In genomic region chr9:64172145-64172815, GRCm38 (mm10) we compare ENCODE assay signal across 7 mouse cellular contexts. TPM values are rescaled to one million over a fixed set of nuclear protein-coding genes. Genes with fewer than 3 reads are reported as not detected.
DNase-seq lines count a peak whose midpoint lies in the region; ATAC-seq lines count a peak whose summit lies in the region.

No protein-coding gene starts in this region.

- no peaks in the 10 kb centered on the region for H3K27me3 ChIP-seq in megakaryocyte, embryonic 14.5 days (replicated peaks)
- no peaks in the 10 kb centered on the region for H3K27me3 ChIP-seq in erythroblast, embryonic 14.5 days (ENCODE audit: control insufficient read depth)
- H3K27me3 ChIP-seq in limb, embryonic 15.5 days: no peaks in the 10 kb centered on the region
- no peaks in the 10 kb centered on the region for H3K27me3 ChIP-seq in stomach, embryonic 16.5 days (ENCODE audit: control insufficient read depth, insufficient read depth, low read length)

- H3K9ac ChIP-seq in limb, embryonic 15.5 days: peak overlapping the region; percentile 70
- H3K9ac ChIP-seq in stomach, embryonic 16.5 days (ENCODE audit: low read length): peak overlapping the region; percentile 73

- DNase-seq in cerebellum, postnatal 36 days: no peak
- no peak for DNase-seq in adrenal gland, postnatal 25 days

- H3K4me3 ChIP-seq in megakaryocyte, embryonic 14.5 days (replicated peaks): peak overlapping the region; percentile 97
- peak overlapping the region; percentile 68 for H3K4me3 ChIP-seq in erythroblast, embryonic 14.5 days (replicated peaks)
- H3K4me3 ChIP-seq in limb, embryonic 15.5 days: peak overlapping the region; percentile 93
- peak overlapping the region; percentile 99 for H3K4me3 ChIP-seq in stomach, embryonic 16.5 days (replicated peaks; ENCODE audit: low read length)

- peaks cover 33% of the 10 kb centered on the region for H3K36me3 ChIP-seq in megakaryocyte, embryonic 14.5 days (replicated peaks; ENCODE audit: low read length)
- peaks cover 62% of the 10 kb centered on the region for H3K36me3 ChIP-seq in erythroblast, embryonic 14.5 days (ENCODE audit: control insufficient read depth)
- peaks cover 33% of the 10 kb centered on the region for H3K36me3 ChIP-seq in limb, embryonic 15.5 days
- peaks cover 21% of the 10 kb centered on the region for H3K36me3 ChIP-seq in stomach, embryonic 16.5 days (ENCODE audit: control insufficient read depth, insufficient read depth, low read length)

- ATAC-seq in megakaryocyte, adult 5-6 weeks (ENCODE audit: poor library complexity, severe bottlenecking): no peak
- ATAC-seq in limb, embryonic 15.5 days (ENCODE audit: insufficient number of reproducible peaks, low FRiP score, low TSS enrichment, low read depth): no peak; the same call in 1 of the 2 replicates
- peak; percentile 48; the same call in 1 of the 2 replicates for ATAC-seq in stomach, embryonic 16.5 days (ENCODE audit: insufficient read depth, low FRiP score)

- WGBS in limb, embryonic 15.5 days: 2% methylated on average over 18 of the region's 18 CpGs
- 2% methylated on average over 18 of the region's 18 CpGs for WGBS in stomach, embryonic 16.5 days

- H3K4me2 ChIP-seq in limb, embryonic 15.5 days: peak overlapping the region; percentile 79
- H3K4me2 ChIP-seq in stomach, embryonic 16.5 days (ENCODE audit: low read depth, low read length): peak overlapping the region; percentile 68

- no peaks in the 10 kb centered on the region for H3K9me3 ChIP-seq in megakaryocyte, embryonic 14.5 days
- H3K9me3 ChIP-seq in erythroblast, embryonic 14.5 days (ENCODE audit: control insufficient read depth, low read length): no peaks in the 10 kb centered on the region
- H3K9me3 ChIP-seq in limb, embryonic 15.5 days: no peaks in the 10 kb centered on the region
- H3K9me3 ChIP-seq in stomach, embryonic 16.5 days (replicated peaks; ENCODE audit: control insufficient read depth, low read length): no peaks in the 10 kb centered on the region

- peak overlapping the region; percentile 98 for H3K27ac ChIP-seq in limb, embryonic 15.5 days
- H3K27ac ChIP-seq in stomach, embryonic 16.5 days (ENCODE audit: low read length): peak overlapping the region; percentile 97

- peaks cover 52% of the 10 kb centered on the region for H3K4me1 ChIP-seq in megakaryocyte, embryonic 14.5 days
- peaks cover 43% of the 10 kb centered on the region for H3K4me1 ChIP-seq in erythroblast, embryonic 14.5 days (ENCODE audit: control insufficient read depth)
- peaks cover 25% of the 10 kb centered on the region for H3K4me1 ChIP-seq in limb, embryonic 15.5 days
- H3K4me1 ChIP-seq in stomach, embryonic 16.5 days (ENCODE audit: control insufficient read depth, insufficient read depth, low read length): peaks cover 13% of the 10 kb centered on the region

RNA-seq across cellular contexts. Expression of gene Zwilch, which starts 0.6 kb away (rescaled TPM):
- polyA plus RNA-seq in megakaryocyte, embryonic 14.5 days (2012; ENCODE audit: insufficient read depth, low replicate concordance): 4.4 TPM in 1 of 2 replicates, not detected in the other
- 22.3 and 26.7 TPM in 2 replicates for total RNA-seq in megakaryocyte, adult 5-6 weeks (2015)
- total RNA-seq in megakaryocyte, adult 5-6 weeks (2017): 76.4 and 109 TPM in 2 replicates
- 2.0 and 2.2 TPM in 2 replicates for polyA plus RNA-seq in erythroblast, embryonic 14.5 days (2012)
- polyA plus RNA-seq in limb, embryonic 15.5 days (2015; fragmentation: Nextera tagmentation; extraction: Ambion mirVana): 17.1 and 17.3 TPM in 2 replicates
- 21.4 and 22.6 TPM in 2 replicates for polyA plus RNA-seq in stomach, embryonic 16.5 days (2015; fragmentation: Nextera tagmentation; extraction: Ambion mirVana)
- total RNA-seq in adrenal gland, postnatal 25 days (2021): 5.1 and 5.3 TPM in 2 replicates

RNA-seq across cellular contexts. Expression of gene Rpl4, which starts 0.9 kb away (rescaled TPM):
- polyA plus RNA-seq in megakaryocyte, embryonic 14.5 days (2012; ENCODE audit: insufficient read depth, low replicate concordance): 57.3 and 309 TPM in 2 replicates
- total RNA-seq in megakaryocyte, adult 5-6 weeks (2015): 2,055 and 2,225 TPM in 2 replicates
- total RNA-seq in megakaryocyte, adult 5-6 weeks (2017): 1,695 and 1,727 TPM in 2 replicates
- 41.3 and 44.5 TPM in 2 replicates for polyA plus RNA-seq in erythroblast, embryonic 14.5 days (2012)
- 1,189 and 1,208 TPM in 2 replicates for polyA plus RNA-seq in limb, embryonic 15.5 days (2015; fragmentation: Nextera tagmentation; extraction: Ambion mirVana)
- polyA plus RNA-seq in stomach, embryonic 16.5 days (2015; fragmentation: Nextera tagmentation; extraction: Ambion mirVana): 1,104 and 1,145 TPM in 2 replicates
- total RNA-seq in adrenal gland, postnatal 25 days (2021): 896 and 928 TPM in 2 replicates

RNA-seq across cellular contexts. Expression of gene Snapc5, which starts 6.8 kb away (rescaled TPM):
- polyA plus RNA-seq in megakaryocyte, embryonic 14.5 days (2012; ENCODE audit: insufficient read depth, low replicate concordance): 0.56 TPM in 1 of 2 replicates, not detected in the other
- total RNA-seq in megakaryocyte, adult 5-6 weeks (2015): 25.6 and 31.7 TPM in 2 replicates
- total RNA-seq in megakaryocyte, adult 5-6 weeks (2017): 70.1 and 76.7 TPM in 2 replicates
- 0.11 TPM in 2 replicates for polyA plus RNA-seq in erythroblast, embryonic 14.5 days (2012)
- 30.3 and 31.1 TPM in 2 replicates for polyA plus RNA-seq in limb, embryonic 15.5 days (2015; fragmentation: Nextera tagmentation; extraction: Ambion mirVana)
- 30.7 and 33.7 TPM in 2 replicates for polyA plus RNA-seq in stomach, embryonic 16.5 days (2015; fragmentation: Nextera tagmentation; extraction: Ambion mirVana)
- total RNA-seq in adrenal gland, postnatal 25 days (2021): 23.2 and 25.0 TPM in 2 replicates

RNA-seq across cellular contexts. Expression of gene Lctl, which starts 55.3 kb away (rescaled TPM):
- polyA plus RNA-seq in megakaryocyte, embryonic 14.5 days (2012; ENCODE audit: insufficient read depth, low replicate concordance): not detected in 2 replicates
- not detected in 2 replicates for total RNA-seq in megakaryocyte, adult 5-6 weeks (2015)
- not detected in 2 replicates for total RNA-seq in megakaryocyte, adult 5-6 weeks (2017)
- not detected in 2 replicates for polyA plus RNA-seq in erythroblast, embryonic 14.5 days (2012)
- polyA plus RNA-seq in limb, embryonic 15.5 days (2015; fragmentation: Nextera tagmentation; extraction: Ambion mirVana): 0.13 TPM in 1 of 2 replicates, not detected in the other
- polyA plus RNA-seq in stomach, embryonic 16.5 days (2015; fragmentation: Nextera tagmentation; extraction: Ambion mirVana): 0.23 TPM in 1 of 2 replicates, not detected in the other
- 0.95 and 1.5 TPM in 2 replicates for total RNA-seq in adrenal gland, postnatal 25 days (2021)

Comparison
In these comparisons a context has a peak if more than half of its experiments do, and no peak if none do; other contexts are left out.
1. RNA of gene Snapc5, which starts 6.8 kb away (polyA plus RNA-seq): 30.7 to 33.7 TPM in stomach, embryonic 16.5 days and 30.3 to 31.1 TPM in limb, embryonic 15.5 days; 0.56 TPM in megakaryocyte, embryonic 14.5 days and 0.11 TPM in erythroblast, embryonic 14.5 days; every median in the first group is over 10 times any median in the second.
2. Peak in every context shown above with its lines, with median percentiles within 50 percentile points of each other: H3K4me3 ChIP-seq.